Mouse (Mus musculus) thymus, postnatal 0 days (tissue): Measurements from ENCODE around the gene Arf3. TPM values are rescaled to one million over a fixed set of nuclear protein-coding genes. Genes with fewer than 3 reads are reported as not detected.

ENCODE experiments used
- DNase-seq: peaks from one replicate; pipeline ENCODE4 v3.0.0-alpha.2; 2015; ENCODE audit warnings: low spot score
- polyA plus RNA-seq: library from polyadenylated mRNA; unstranded; fragments of >200 nt; fragmentation: Nextera tagmentation; extraction: Ambion mirVana; gene quantifications from 2 replicates; pipeline ENCODE4 v1.2.1, GENCODE M21; 2015

Arf3 gene
- polyA plus RNA-seq, 1 experiment from 2014 or later: 42.2 TPM

- no peak for DNase-seq
Measured at GRCm38 (mm10) chr15:98791221-98791620, 28.2 kb upstream of the Arf3 start.

- DNase-seq: no peak
Measured at GRCm38 (mm10) chr15:98790761-98791160, 27.7 kb upstream of the Arf3 start.

DNA sequence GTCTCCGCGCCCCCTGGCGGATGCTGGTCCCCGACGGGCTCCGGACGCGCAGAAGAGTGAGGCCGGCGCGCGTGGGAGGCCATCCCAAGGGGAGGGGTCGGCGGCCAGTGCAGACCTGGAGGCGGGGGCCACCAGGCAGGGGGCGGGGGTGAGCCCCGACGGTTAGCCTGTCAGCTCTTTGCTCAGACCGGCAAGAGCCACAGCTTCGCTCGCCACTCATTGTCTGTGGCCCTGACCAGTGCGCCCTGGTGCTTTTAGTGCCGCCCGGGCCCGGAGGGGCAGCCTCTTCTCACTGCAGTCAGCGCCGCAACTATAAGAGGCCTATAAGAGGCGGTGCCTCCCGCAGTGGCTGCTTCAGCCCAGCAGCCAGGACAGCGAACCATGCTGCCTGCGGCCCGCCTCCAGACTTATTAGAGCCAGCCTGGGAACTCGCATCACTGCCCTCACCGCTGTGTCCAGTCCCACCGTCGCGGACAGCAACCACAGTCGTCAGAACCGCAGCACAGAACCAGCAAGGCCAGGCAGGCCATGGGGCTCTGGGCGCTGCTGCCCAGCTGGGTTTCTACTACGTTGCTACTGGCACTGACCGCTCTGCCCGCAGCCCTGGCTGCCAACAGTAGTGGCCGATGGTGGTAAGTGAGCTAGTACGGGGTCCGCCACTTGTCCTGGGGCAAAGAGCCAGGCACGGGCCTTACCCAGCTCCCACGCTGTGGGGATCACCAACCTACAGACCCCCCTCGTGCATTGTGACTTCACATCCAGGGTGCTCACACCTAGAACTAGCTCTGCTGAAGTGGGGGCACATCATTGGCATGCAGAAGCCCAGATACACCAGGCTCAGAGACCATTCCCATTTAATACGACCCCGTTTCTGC lies 26.9 kb upstream of the Arf3 start, which contains the start of gene Wnt1:
Gene Wnt1, plus strand, starts transcription at position 197 of the 875 bp plus-strand sequence.
- DNase-seq: peak; percentile 61

GRCm38 (mm10) chr15:98788972-98789660 lies 26.1 kb upstream of the Arf3 start:
- DNase-seq: no peak

DNA sequence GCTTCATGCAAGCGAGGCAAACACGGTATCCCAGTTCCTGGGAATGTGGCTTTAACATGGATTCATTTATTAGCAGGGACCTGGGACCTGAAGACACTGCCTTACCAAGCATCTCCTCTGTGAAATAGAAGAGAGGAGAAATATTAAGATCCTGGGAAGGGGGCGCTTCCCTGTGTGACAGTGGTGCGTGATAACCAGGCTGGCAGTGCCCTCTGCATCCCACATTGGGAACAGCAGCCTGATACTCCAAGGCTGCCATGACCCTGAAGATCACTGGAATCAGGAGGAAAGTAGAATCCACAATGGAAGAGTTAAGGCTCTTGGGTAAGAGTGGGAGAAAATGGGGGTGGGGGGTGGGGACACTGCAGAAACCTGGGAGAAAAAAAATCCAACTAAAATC lies 24.9 kb upstream of the Arf3 start:
- DNase-seq: no peak

- DNase-seq: peak; percentile 46
Measured at GRCm38 (mm10) chr15:98785744-98786143, 22.7 kb upstream of the Arf3 start.

GRCm38 (mm10) chr15:98781166-98781565 lies 18.2 kb upstream of the Arf3 start:
- DNase-seq: no peak

DNA sequence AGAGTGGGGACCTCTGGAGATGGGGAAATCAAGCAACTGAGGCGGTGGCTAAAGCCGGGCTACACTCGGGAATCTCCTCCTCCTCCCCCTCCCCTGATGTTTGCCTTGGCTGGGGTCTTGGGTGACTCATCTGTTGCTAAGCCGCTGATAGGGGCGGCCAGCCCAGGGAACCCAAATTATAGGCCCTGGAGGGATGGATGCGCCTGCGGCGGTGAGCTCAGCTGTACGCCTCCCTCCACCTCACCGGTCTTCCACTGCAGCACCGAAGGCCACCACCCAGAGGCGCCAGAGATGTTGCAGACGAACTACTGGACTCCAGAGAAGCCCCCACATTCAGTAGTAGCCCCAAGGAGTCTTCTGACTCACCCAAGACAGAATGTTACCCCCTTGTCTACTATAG lies 17.6 kb upstream of the Arf3 start:
- DNase-seq: no peak

DNA sequence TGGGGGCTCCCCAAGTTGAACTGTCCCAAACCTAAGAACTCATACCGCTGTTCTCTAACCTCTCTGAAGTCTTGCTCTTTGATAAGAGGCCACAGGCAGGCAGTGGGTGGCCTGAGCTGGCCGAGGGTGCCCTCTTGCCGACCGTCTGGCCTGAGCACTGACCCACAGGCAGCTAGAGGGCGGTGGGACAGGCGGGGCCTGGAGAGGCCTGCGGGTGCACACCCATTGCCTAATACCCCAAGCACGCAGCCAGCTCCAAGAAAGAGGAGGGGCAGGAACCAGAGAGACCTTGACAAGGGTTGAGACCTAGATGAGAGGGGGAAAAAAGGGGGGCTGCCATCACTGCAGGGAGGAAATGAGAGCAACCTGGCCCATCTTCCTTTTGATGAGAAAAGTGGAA lies 17.1 kb upstream of the Arf3 start:
- DNase-seq: no peak

DNA sequence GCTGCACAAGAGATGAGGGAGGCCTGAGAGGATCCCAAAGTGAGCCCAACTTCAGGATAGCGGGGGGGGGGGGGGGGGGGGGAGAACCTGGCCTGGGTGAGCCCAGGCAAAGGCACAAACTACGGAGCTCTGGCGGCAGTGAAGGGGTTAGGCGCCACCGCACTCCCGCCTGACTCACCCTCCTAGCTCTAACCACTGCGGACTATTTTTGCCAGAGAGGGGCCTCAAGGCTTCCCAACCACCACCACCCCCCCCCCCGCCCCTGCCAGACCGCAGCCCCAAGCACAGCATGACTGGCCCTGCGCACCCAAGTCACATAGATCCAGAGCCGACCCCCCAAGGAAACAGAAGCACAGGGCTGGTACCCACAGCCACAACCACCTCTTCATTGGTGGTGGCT lies 15.8 kb upstream of the Arf3 start:
- DNase-seq: no peak

GRCm38 (mm10) chr15:98778191-98778770 lies 15.3 kb upstream of the Arf3 start:
- DNase-seq: no peak

GRCm38 (mm10) chr15:98777762-98778161 lies 14.7 kb upstream of the Arf3 start, which contains the start of gene Wnt10b:
Gene Wnt10b (minus strand): TSS chr15:98778150.
- no peak for DNase-seq

GRCm38 (mm10) chr15:98777005-98777616 lies 14.1 kb upstream of the Arf3 start:
- no peak for DNase-seq

GRCm38 (mm10) chr15:98776280-98777004 lies 13.4 kb upstream of the Arf3 start:
- DNase-seq: peak; percentile 62

- no peak for DNase-seq
Measured at GRCm38 (mm10) chr15:98775533-98775932, 12.5 kb upstream of the Arf3 start.

GRCm38 (mm10) chr15:98774096-98774495 lies 11.1 kb upstream of the Arf3 start:
- no peak for DNase-seq

DNA sequence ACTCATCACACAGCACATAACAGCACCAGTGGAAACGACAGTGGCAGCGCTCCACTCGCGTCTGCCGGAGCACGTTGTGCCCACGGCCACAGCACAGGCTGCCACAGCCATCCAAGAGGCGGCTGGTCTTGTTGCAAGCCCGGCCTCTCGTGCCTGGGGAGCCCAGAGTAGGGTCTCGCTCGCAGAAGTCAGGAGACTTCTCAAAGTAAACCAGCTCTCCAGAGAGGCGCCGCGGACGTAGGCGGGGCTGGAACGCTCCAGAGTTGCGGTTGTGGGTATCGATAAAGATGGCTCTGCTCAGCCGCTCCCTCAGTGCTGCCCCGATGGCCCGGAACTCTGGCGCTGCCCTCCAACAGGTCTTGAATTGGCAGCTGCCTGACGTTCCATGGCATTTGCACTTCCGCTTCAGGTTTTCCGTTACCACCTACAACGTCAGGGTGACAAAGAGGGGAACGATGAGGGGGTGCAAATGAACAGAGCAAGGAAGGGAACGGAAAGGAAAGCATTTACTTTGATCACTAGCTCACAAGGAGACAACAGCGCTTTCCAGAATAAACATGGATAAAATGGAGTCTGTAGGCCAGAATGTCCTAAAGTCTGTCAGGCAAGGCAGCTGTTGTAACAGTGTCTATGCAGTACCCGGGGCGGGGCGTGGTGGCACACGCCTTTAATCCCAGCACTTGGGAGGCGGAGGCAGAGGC lies 9.6 kb upstream of the Arf3 start:
- DNase-seq: peak; percentile 78

GRCm38 (mm10) chr15:98771813-98772425 lies 8.9 kb upstream of the Arf3 start:
- DNase-seq: peak; percentile 48

DNA sequence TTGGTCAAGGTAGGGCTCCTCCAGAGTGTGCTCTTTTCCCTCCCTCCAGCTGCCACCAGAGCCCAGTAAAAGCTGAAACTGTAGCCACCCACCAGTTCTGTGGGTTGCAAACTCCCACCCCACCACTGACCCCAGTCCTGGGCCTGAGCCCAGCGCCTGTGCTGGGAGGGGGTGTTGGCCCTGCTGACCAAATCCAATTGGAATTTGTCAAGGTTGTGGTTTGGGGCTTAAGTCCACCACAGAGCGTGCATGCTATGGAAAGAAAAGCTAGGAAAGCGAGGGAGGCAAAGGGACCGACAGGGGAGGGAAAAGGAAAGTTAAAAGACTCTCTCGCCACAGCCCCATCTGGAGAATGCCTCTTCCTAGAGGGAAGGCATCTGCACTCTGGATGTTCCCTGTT lies 5.2 kb upstream of the Arf3 start:
- DNase-seq: no peak

DNA sequence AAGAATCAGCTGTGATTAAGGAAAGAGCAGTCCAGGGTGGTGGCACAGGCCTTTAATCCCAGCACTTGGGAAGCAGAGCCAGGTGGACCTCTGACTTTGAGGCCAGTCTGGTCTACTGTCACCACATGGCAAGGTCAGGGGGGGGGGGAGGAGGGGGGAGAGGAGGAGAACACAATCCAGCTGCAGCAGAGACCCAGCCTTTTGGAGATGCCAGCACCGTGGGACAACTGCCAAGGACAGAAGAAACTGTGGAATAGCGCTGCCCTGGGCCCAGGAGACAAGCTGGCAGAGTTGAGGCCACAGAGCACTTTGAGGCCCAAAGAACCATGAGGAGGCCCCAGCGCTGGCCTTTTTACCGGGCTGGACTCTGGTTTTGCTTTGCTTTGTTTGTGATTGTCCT lies 2.9 kb upstream of the Arf3 start:
- no peak for DNase-seq
